Mouse (Mus musculus): ENCODE results near the gene Cpeb3. TPM values are rescaled to one million over a fixed set of nuclear protein-coding genes. Genes with fewer than 3 reads are reported as not detected.

Gene Cpeb3
- polyA plus RNA-seq, 1 experiment from 2014 or later: 10.4 TPM

GRCm38 (mm10) chr19:37044431-37044830 lies 164.0 kb downstream of the Cpeb3 start:
- no peaks in the 10 kb centered on the region for H3K27me3 ChIP-seq (replicated peaks; ENCODE audit: control insufficient read depth, insufficient read depth, low read length)
- no peaks in the 10 kb centered on the region for H3K4me1 ChIP-seq (ENCODE audit: control insufficient read depth, insufficient read depth, low read depth, low read length)
- H3K27ac ChIP-seq (ENCODE audit: low read depth, low read length): no peak overlapping the region
- 80% methylated on average over 10 of the region's 10 CpGs for WGBS
- ATAC-seq: no peak
- H3K4me3 ChIP-seq (ENCODE audit: low read length): no peak overlapping the region
- H3K36me3 ChIP-seq (ENCODE audit: control insufficient read depth, insufficient read depth, low read length): peaks cover 5% of the 10 kb centered on the region
- H3K9me3 ChIP-seq (ENCODE audit: control insufficient read depth, low read length): no peaks in the 10 kb centered on the region
- H3K9ac ChIP-seq (ENCODE audit: low read depth, low read length): no peak overlapping the region
- no peak overlapping the region for H3K4me2 ChIP-seq (ENCODE audit: low read length)

- no peak overlapping the region for H3K4me3 ChIP-seq (ENCODE audit: low read length)
- no peaks in the 10 kb centered on the region for H3K9me3 ChIP-seq (ENCODE audit: control insufficient read depth, low read length)
- ATAC-seq: no peak; the same call in 1 of the 2 replicates
- no peak overlapping the region for H3K27ac ChIP-seq (ENCODE audit: low read depth, low read length)
- no peak overlapping the region for H3K4me2 ChIP-seq (ENCODE audit: low read length)
- no peaks in the 10 kb centered on the region for H3K4me1 ChIP-seq (ENCODE audit: control insufficient read depth, insufficient read depth, low read depth, low read length)
- no peak overlapping the region for H3K9ac ChIP-seq (ENCODE audit: low read depth, low read length)
- H3K27me3 ChIP-seq (replicated peaks; ENCODE audit: control insufficient read depth, insufficient read depth, low read length): no peaks in the 10 kb centered on the region
- peaks cover 5% of the 10 kb centered on the region for H3K36me3 ChIP-seq (ENCODE audit: control insufficient read depth, insufficient read depth, low read length)
Observed at GRCm38 (mm10) chr19:37040906-37041305, 167.5 kb downstream of the Cpeb3 start.

GRCm38 (mm10) chr19:37032364-37032763 lies 176.0 kb downstream of the Cpeb3 start:
- H3K4me1 ChIP-seq (ENCODE audit: control insufficient read depth, insufficient read depth, low read depth, low read length): no peaks in the 10 kb centered on the region
- H3K4me3 ChIP-seq (ENCODE audit: low read length): no peak overlapping the region
- 82% methylated on average over 2 of the region's 2 CpGs for WGBS
- ATAC-seq: no peak
- no peak overlapping the region for H3K27ac ChIP-seq (ENCODE audit: low read depth, low read length)
- H3K9me3 ChIP-seq (ENCODE audit: control insufficient read depth, low read length): no peaks in the 10 kb centered on the region
- no peaks in the 10 kb centered on the region for H3K27me3 ChIP-seq (replicated peaks; ENCODE audit: control insufficient read depth, insufficient read depth, low read length)
- H3K36me3 ChIP-seq (ENCODE audit: control insufficient read depth, insufficient read depth, low read length): no peaks in the 10 kb centered on the region
- H3K9ac ChIP-seq (ENCODE audit: low read depth, low read length): no peak overlapping the region
- no peak overlapping the region for H3K4me2 ChIP-seq (ENCODE audit: low read length)

GRCm38 (mm10) chr19:37031446-37031845 lies 177.0 kb downstream of the Cpeb3 start:
- ATAC-seq: no peak; the same call in 1 of the 2 replicates
- no peaks in the 10 kb centered on the region for H3K27me3 ChIP-seq (replicated peaks; ENCODE audit: control insufficient read depth, insufficient read depth, low read length)

GRCm38 (mm10) chr19:37029771-37030170 lies 178.6 kb downstream of the Cpeb3 start:
- Histone ChIP-seq H3K9me3 (ENCODE audit: control insufficient read depth, low read length) (no peaks in the 10 kb centered on the region), H3K4me2 (ENCODE audit: low read length) (no peak overlapping the region), H3K27me3 (replicated peaks; ENCODE audit: control insufficient read depth, insufficient read depth, low read length) (no peaks in the 10 kb centered on the region), H3K4me1 (ENCODE audit: control insufficient read depth, insufficient read depth, low read depth, low read length) (no peaks in the 10 kb centered on the region), H3K36me3 (ENCODE audit: control insufficient read depth, insufficient read depth, low read length) (0 out of 2 replicates have a peak, but pooled peaks cover 2% of the 10 kb centered on the region), H3K9ac (ENCODE audit: low read depth, low read length) (no peak overlapping the region), H3K4me3 (ENCODE audit: low read length) (no peak overlapping the region), H3K27ac (ENCODE audit: low read depth, low read length) (no peak overlapping the region)
- 62% methylated on average over 6 of the region's 6 CpGs for WGBS
- ATAC-seq: no peak

More at GRCm38 (mm10) chr19:37031446-37031845, 177.0 kb downstream of the Cpeb3 start:
- Histone ChIP-seq H3K36me3 (ENCODE audit: control insufficient read depth, insufficient read depth, low read length) (no peaks in the 10 kb centered on the region), H3K4me2 (ENCODE audit: low read length) (no peak overlapping the region), H3K9ac (ENCODE audit: low read depth, low read length) (no peak overlapping the region), H3K9me3 (ENCODE audit: control insufficient read depth, low read length) (no peaks in the 10 kb centered on the region), H3K27ac (ENCODE audit: low read depth, low read length) (no peak overlapping the region), H3K4me1 (ENCODE audit: control insufficient read depth, insufficient read depth, low read depth, low read length) (no peaks in the 10 kb centered on the region), H3K4me3 (ENCODE audit: low read length) (no peak overlapping the region)
- 87% methylated on average over 5 of the region's 5 CpGs for WGBS

GRCm38 (mm10) chr19:37026408-37026807 lies 182.0 kb downstream of the Cpeb3 start:
- Histone ChIP-seq H3K27me3 (replicated peaks; ENCODE audit: control insufficient read depth, insufficient read depth, low read length) (no peaks in the 10 kb centered on the region), H3K9me3 (ENCODE audit: control insufficient read depth, low read length) (no peaks in the 10 kb centered on the region), H3K4me3 (ENCODE audit: low read length) (no peak overlapping the region), H3K4me2 (ENCODE audit: low read length) (no peak overlapping the region), H3K27ac (ENCODE audit: low read depth, low read length) (no peak overlapping the region), H3K36me3 (ENCODE audit: control insufficient read depth, insufficient read depth, low read length) (0 out of 2 replicates have a peak, but pooled peaks cover 4% of the 10 kb centered on the region), H3K4me1 (ENCODE audit: control insufficient read depth, insufficient read depth, low read depth, low read length) (peaks cover 3% of the 10 kb centered on the region; the same call in 1 of the 2 replicates), H3K9ac (ENCODE audit: low read depth, low read length) (no peak overlapping the region)
- WGBS: 80% methylated on average over 11 of the region's 11 CpGs
- ATAC-seq: no peak

- Histone ChIP-seq H3K4me2 (ENCODE audit: low read length) (no peak overlapping the region), H3K4me1 (ENCODE audit: control insufficient read depth, insufficient read depth, low read depth, low read length) (peaks cover 3% of the 10 kb centered on the region; the same call in 1 of the 2 replicates), H3K9ac (ENCODE audit: low read depth, low read length) (no peak overlapping the region), H3K27me3 (replicated peaks; ENCODE audit: control insufficient read depth, insufficient read depth, low read length) (no peaks in the 10 kb centered on the region), H3K9me3 (ENCODE audit: control insufficient read depth, low read length) (no peaks in the 10 kb centered on the region), H3K4me3 (ENCODE audit: low read length) (no peak overlapping the region), H3K27ac (ENCODE audit: low read depth, low read length) (no peak overlapping the region), H3K36me3 (ENCODE audit: control insufficient read depth, insufficient read depth, low read length) (0 out of 2 replicates have a peak, but pooled peaks cover 4% of the 10 kb centered on the region)
- 74% methylated on average over 13 of the region's 13 CpGs for WGBS
- no peak for ATAC-seq
Observed at GRCm38 (mm10) chr19:37025839-37026319, 182.5 kb downstream of the Cpeb3 start.

- no peak overlapping the region for H3K4me2 ChIP-seq (ENCODE audit: low read length)
- H3K9ac ChIP-seq (ENCODE audit: low read depth, low read length): no peak overlapping the region
- WGBS: 85% methylated on average over 5 of the region's 5 CpGs
- H3K9me3 ChIP-seq (ENCODE audit: control insufficient read depth, low read length): no peaks in the 10 kb centered on the region
- no peak for ATAC-seq
- H3K36me3 ChIP-seq (ENCODE audit: control insufficient read depth, insufficient read depth, low read length): 0 out of 2 replicates have a peak, but pooled peaks cover 4% of the 10 kb centered on the region
- H3K4me3 ChIP-seq (ENCODE audit: low read length): no peak overlapping the region
- H3K27ac ChIP-seq (ENCODE audit: low read depth, low read length): no peak overlapping the region
- H3K27me3 ChIP-seq (replicated peaks; ENCODE audit: control insufficient read depth, insufficient read depth, low read length): no peaks in the 10 kb centered on the region
- peaks cover 3% of the 10 kb centered on the region for H3K4me1 ChIP-seq (ENCODE audit: control insufficient read depth, insufficient read depth, low read depth, low read length)
Observed at GRCm38 (mm10) chr19:37022146-37022545, 186.3 kb downstream of the Cpeb3 start.

GRCm38 (mm10) chr19:37020951-37021350 lies 187.4 kb downstream of the Cpeb3 start:
- no peak overlapping the region for H3K4me2 ChIP-seq (ENCODE audit: low read length)
- H3K27me3 ChIP-seq (replicated peaks; ENCODE audit: control insufficient read depth, insufficient read depth, low read length): no peaks in the 10 kb centered on the region
- no peak for ATAC-seq
- H3K4me3 ChIP-seq (ENCODE audit: low read length): no peak overlapping the region
- H3K27ac ChIP-seq (ENCODE audit: low read depth, low read length): no peak overlapping the region
- 0 out of 2 replicates have a peak, but pooled peaks cover 2% of the 10 kb centered on the region for H3K36me3 ChIP-seq (ENCODE audit: control insufficient read depth, insufficient read depth, low read length)
- peaks cover 3% of the 10 kb centered on the region for H3K4me1 ChIP-seq (ENCODE audit: control insufficient read depth, insufficient read depth, low read depth, low read length)
- H3K9me3 ChIP-seq (ENCODE audit: control insufficient read depth, low read length): peaks cover 5% of the 10 kb centered on the region
- WGBS: 75% methylated on average over 11 of the region's 11 CpGs
- no peak overlapping the region for H3K9ac ChIP-seq (ENCODE audit: low read depth, low read length)

Measured in hindbrain, embryonic 16.5 days (tissue).